Mouse (Mus musculus) cerebellum, adult 2 months (tissue): ENCODE results near the gene Hoxa7.

Experiments
- CTCF ChIP-seq: fragments of 200-500 bp; IDR thresholded peaks from 2 replicates; pipeline ENCODE4 v1.5.1; 2011; ENCODE audit warnings: low read depth, mild to moderate bottlenecking, control low read depth, low read length, moderate library complexity, borderline replicate concordance; ENCODE audit not compliant: insufficient read depth
- POLR2A ChIP-seq: fragments of 200-500 bp; IDR thresholded peaks from 2 replicates; pipeline ENCODE4 v1.6.1; 2011; ENCODE audit warnings: low read length, control low read depth, borderline replicate concordance; ENCODE audit not compliant: insufficient read depth

- no peak for TF ChIP-seq POLR2A
- TF ChIP-seq CTCF: peak; percentile 88
These were observed at the start of gene Hoxa7 for GRCm38 (mm10) chr6:52221337-52221992.
